Mouse (Mus musculus) bone marrow macrophage, adult 2 months (primary cell): ENCODE data around the gene Cdc123. TPM values are rescaled to one million over a fixed set of nuclear protein-coding genes. Genes with fewer than 3 reads are reported as not detected.

Experiments
- H3K27ac ChIP-seq: 2 replicates; pipeline ENCODE4 v1.5.1; 2012; ENCODE audit warnings: low read depth, low read length; ENCODE audit not compliant: insufficient read depth
- H3K4me1 ChIP-seq: 2 replicates; pipeline ENCODE4 v1.6.1; 2012; ENCODE audit warnings: low read length; ENCODE audit not compliant: control insufficient read depth, insufficient read depth
- H3K4me3 ChIP-seq: 2 replicates; pipeline ENCODE4 v1.5.1; 2012; ENCODE audit warnings: mild to moderate bottlenecking, low read length, moderate library complexity; ENCODE audit not compliant: insufficient read depth
- CTCF ChIP-seq: IDR thresholded peaks from 2 replicates; pipeline ENCODE4 v1.5.1; 2012; ENCODE audit warnings: low read depth, mild to moderate bottlenecking, low read length, moderate library complexity
- POLR2A ChIP-seq: IDR thresholded peaks from 2 replicates; pipeline ENCODE4 v1.6.1; 2012; ENCODE audit warnings: mild to moderate bottlenecking, low read depth, low read length, borderline replicate concordance
- polyA plus RNA-seq: library from polyadenylated mRNA; stranded (reverse); fragments of >200 nt; gene quantifications from 2 replicates; pipeline ENCODE4 v1.2.4, GENCODE M21; 2012; ENCODE audit not compliant: missing spikeins, insufficient read depth, insufficient read length

Gene Cdc123
- polyA plus RNA-seq, 1 experiment, result 103 TPM

DNA sequence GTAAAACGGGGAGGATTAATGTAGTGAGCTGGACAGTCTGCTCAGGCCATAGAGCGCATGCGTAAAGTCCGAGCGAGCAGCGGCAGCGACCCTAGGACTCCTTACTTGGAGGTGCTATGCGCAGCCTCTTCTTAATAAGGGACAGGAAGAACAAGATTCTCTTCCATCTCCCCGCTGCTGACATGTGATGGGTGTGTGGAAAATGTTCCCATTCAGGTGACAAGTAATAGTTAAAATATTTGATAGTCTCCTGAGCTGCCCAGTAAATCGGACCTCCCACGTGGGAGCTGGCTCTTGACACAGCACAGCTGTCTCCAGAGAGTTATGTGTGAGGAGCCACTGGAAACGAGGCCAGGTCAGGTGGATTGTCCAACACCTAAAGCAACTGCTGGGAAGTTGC, 98.4 kb downstream of the Cdc123 start:
- Histone ChIP-seq H3K4me3 (no peak overlapping the region), H3K4me1 (no peaks in the 10 kb centered on the region), H3K27ac (no peak overlapping the region)
- no peak for TF ChIP-seq POLR2A
- no peak for TF ChIP-seq CTCF

Other genes with a start within 250 kb of the Cdc123 start
- gene Camk1d, start 130.6 kb downstream of the Cdc123 start, polyA plus RNA-seq, result 56.2 and 62.0 TPM in 2 replicates
- gene Nudt5, start 145 bp downstream of the Cdc123 start, polyA plus RNA-seq, result 22.9 and 23.1 TPM in 2 replicates
- gene Gm13199, start 17.8 kb upstream of the Cdc123 start, polyA plus RNA-seq, result 1.2 and 2.2 TPM in 2 replicates
- gene Sec61a2, start 50.3 kb upstream of the Cdc123 start, polyA plus RNA-seq, result 20.8 and 24.5 TPM in 2 replicates
- 0.23 and 1.3 TPM in 2 replicates for gene Dhtkd1, start 97.6 kb upstream of the Cdc123 start, polyA plus RNA-seq
- 19.6 and 22.4 TPM in 2 replicates for gene Upf2, start 106.3 kb upstream of the Cdc123 start, polyA plus RNA-seq